Mouse (Mus musculus): ENCODE results near the gene Arg1. TPM values are rescaled to one million over a fixed set of nuclear protein-coding genes. Genes with fewer than 3 reads are reported as not detected.
A peak's percentile ranks its signal among the peaks of the same experiment; 100 is the strongest.

Gene Arg1
- polyA plus RNA-seq, 1 experiment, result 5.7 TPM

DNA sequence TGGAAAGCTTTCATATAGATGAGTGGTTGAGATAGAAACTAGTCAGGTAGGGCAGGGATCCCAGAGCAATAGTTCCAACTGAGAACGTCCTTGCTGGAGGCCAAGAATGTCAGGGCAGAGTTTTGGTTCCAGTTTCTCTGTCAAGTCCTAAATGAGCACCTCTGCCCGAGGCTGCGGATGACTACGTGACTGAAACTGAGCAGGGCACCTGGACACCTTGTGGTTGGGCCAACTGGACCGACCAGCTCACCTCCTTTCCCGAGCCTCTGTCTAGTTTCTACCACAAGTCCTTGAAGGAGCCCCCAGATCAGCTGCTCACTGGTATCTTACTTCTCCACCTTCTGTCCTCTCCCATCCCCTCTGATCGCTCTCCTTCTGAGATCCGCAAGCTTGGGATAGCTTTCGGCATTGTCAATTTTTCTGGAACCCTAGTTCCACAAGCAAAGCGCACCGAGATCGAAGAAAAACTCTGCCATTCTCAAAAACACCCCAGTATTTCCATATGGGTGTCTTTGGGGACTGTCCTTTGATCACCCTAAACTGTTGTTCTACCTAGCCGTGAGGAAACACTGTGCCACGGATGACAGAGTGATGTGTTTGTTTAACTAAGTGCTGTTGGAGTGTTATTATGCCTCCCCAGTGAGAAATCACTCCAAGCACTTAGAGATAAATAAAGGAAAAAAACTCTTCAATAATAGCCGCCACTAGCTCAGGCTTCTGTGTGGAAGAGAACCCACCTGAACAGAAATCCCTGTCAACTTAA, 31.2 kb upstream of the Arg1 start:
- H3K4me3 ChIP-seq (replicated peaks; ENCODE audit: extremely low read depth, low read depth, low read length), result no peak overlapping the region
- TF ChIP-seq CTCF (IDR thresholded peaks at IDR 0.05; ENCODE audit: insufficient read depth, low read length) (no peak), POLR2A (IDR thresholded peaks at IDR 0.05; ENCODE audit: borderline replicate concordance, extremely low read depth, low read depth, low read length) (no peak)
- H3K4me1 ChIP-seq (ENCODE audit: control insufficient read depth, insufficient read depth, low read length), result peaks cover 12% of the 10 kb centered on the region
- no peak for DNase-seq
- WGBS, result 34% methylated on average over 15 of the region's 15 CpGs

- Histone ChIP-seq H3K4me1 (ENCODE audit: control insufficient read depth, insufficient read depth, low read length) (peaks cover 6% of the 10 kb centered on the region), H3K4me3 (replicated peaks; ENCODE audit: extremely low read depth, low read depth, low read length) (no peak overlapping the region)
- WGBS, result 56% methylated on average over 6 of the region's 6 CpGs
- TF ChIP-seq POLR2A (IDR thresholded peaks at IDR 0.05; ENCODE audit: borderline replicate concordance, extremely low read depth, low read depth, low read length) (no peak), CTCF (IDR thresholded peaks at IDR 0.05; ENCODE audit: insufficient read depth, low read length) (no peak)
- DNase-seq, result no peak
These were observed 26.6 kb upstream of the Arg1 start for GRCm38 (mm10) chr10:24953876-24954275.

- DNase-seq, result no peak
These were observed 25.3 kb upstream of the Arg1 start for GRCm38 (mm10) chr10:24952549-24952948.

DNA sequence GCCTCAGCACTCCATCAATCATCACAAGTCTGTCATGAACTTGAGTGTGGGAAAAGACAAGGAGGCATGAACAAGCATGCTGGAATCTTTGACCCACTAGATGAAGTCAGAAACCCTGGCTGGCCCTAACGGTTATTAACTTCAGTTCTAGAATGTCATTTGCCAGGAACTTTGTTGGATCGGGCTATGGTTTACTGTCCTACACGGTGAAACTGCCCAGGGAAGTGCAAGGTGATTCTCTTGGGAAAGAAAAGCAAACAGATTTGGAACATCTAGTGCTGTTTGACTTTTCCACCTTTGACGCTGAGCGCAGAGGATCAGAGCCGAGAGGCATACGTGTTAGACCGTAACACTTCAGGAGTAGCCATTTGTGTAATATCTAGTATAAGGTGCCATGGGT, 24.3 kb upstream of the Arg1 start:
- TF ChIP-seq POLR2A (IDR thresholded peaks at IDR 0.05; ENCODE audit: borderline replicate concordance, extremely low read depth, low read depth, low read length), result no peak
- no peak for TF ChIP-seq CTCF (IDR thresholded peaks at IDR 0.05; ENCODE audit: insufficient read depth, low read length)
- Histone ChIP-seq H3K4me3 (replicated peaks; ENCODE audit: extremely low read depth, low read depth, low read length) (no peak overlapping the region), H3K4me1 (ENCODE audit: control insufficient read depth, insufficient read depth, low read length) (no peaks in the 10 kb centered on the region; the same call in 1 of the 2 replicates)
- DNase-seq, result no peak
- WGBS, result 67% methylated on average over 8 of the region's 8 CpGs

More at GRCm38 (mm10) chr10:24952549-24952948, 25.3 kb upstream of the Arg1 start:
- H3K4me1 ChIP-seq (ENCODE audit: control insufficient read depth, insufficient read depth, low read length), result no peaks in the 10 kb centered on the region; the same call in 1 of the 2 replicates
- no peak for TF ChIP-seq CTCF (IDR thresholded peaks at IDR 0.05; ENCODE audit: insufficient read depth, low read length)
- WGBS, result 49% methylated on average over 7 of the region's 7 CpGs
- H3K4me3 ChIP-seq (replicated peaks; ENCODE audit: extremely low read depth, low read depth, low read length), result no peak overlapping the region

- H3K4me1 ChIP-seq (ENCODE audit: control insufficient read depth, insufficient read depth, low read length), result no peaks in the 10 kb centered on the region; the same call in 1 of the 2 replicates
- 63% methylated on average over 4 of the region's 4 CpGs for WGBS
- TF ChIP-seq CTCF (IDR thresholded peaks at IDR 0.05; ENCODE audit: insufficient read depth, low read length), result no peak
- no peak for TF ChIP-seq POLR2A (IDR thresholded peaks at IDR 0.05; ENCODE audit: borderline replicate concordance, extremely low read depth, low read depth, low read length)
- H3K4me3 ChIP-seq (replicated peaks; ENCODE audit: extremely low read depth, low read depth, low read length), result no peak overlapping the region
- no peak for DNase-seq
These were observed 22.9 kb upstream of the Arg1 start for GRCm38 (mm10) chr10:24950223-24950622.

DNA sequence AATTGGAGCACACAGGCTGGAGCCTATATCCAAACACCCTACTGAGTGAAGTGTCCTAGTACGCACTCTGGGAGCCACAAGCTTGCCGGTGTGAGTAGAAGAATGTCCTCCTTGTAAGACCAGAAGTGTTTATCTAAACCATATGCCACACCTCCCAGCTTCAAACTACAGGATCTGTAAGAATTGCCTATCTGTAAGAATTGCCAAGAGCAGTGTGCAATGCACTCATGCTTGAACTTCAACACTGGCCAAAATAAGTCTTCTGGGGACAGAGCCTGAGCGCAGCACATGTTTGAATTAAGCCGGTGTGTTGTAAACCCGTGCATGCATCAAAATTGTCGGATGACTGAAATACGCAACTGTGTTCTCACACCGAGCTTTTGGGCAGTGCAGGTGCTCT, 21.0 kb upstream of the Arg1 start:
- TF ChIP-seq CTCF (IDR thresholded peaks at IDR 0.05; ENCODE audit: insufficient read depth, low read length), result no peak
- TF ChIP-seq POLR2A (IDR thresholded peaks at IDR 0.05; ENCODE audit: borderline replicate concordance, extremely low read depth, low read depth, low read length), result no peak
- H3K4me1 ChIP-seq (ENCODE audit: control insufficient read depth, insufficient read depth, low read length), result no peaks in the 10 kb centered on the region; the same call in 1 of the 2 replicates
- H3K4me3 ChIP-seq (replicated peaks; ENCODE audit: extremely low read depth, low read depth, low read length), result no peak overlapping the region
- peak; percentile 35 for DNase-seq
- 51% methylated on average over 8 of the region's 8 CpGs for WGBS

- Histone ChIP-seq H3K4me3 (replicated peaks; ENCODE audit: extremely low read depth, low read depth, low read length) (no peak overlapping the region), H3K4me1 (ENCODE audit: control insufficient read depth, insufficient read depth, low read length) (no peaks in the 10 kb centered on the region; the same call in 1 of the 2 replicates)
- TF ChIP-seq CTCF (IDR thresholded peaks at IDR 0.05; ENCODE audit: insufficient read depth, low read length), result no peak
- TF ChIP-seq POLR2A (IDR thresholded peaks at IDR 0.05; ENCODE audit: borderline replicate concordance, extremely low read depth, low read depth, low read length), result no peak
- DNase-seq, result no peak
- WGBS, result 63% methylated on average over 3 of the region's 3 CpGs
These were observed 20.6 kb upstream of the Arg1 start for GRCm38 (mm10) chr10:24947871-24948270.

DNA sequence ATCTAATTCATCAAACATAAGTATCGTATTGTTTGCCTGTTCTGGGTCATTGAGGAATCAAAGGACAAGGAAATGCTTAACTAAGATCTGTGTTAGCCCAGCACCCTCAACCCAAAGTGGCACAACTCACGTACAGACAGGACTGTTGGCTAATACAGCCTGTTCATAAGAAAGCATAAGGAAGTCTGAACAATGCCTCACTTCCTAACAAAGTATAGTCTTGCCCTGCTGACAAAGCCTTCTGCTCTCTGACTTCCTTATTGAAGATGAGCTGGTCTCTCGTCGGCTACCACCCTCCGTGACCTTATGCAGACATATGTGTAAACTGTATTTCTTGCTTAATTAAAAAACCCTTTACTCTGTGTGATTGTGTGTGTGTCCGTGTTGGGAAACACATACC, 2.9 kb upstream of the Arg1 start:
- peaks cover 14% of the 10 kb centered on the region for H3K4me1 ChIP-seq (ENCODE audit: control insufficient read depth, insufficient read depth, low read length)
- DNase-seq, result no peak
- 35% methylated on average over 6 of the region's 6 CpGs for WGBS
- H3K4me3 ChIP-seq (replicated peaks; ENCODE audit: extremely low read depth, low read depth, low read length), result no peak overlapping the region
- TF ChIP-seq POLR2A (IDR thresholded peaks at IDR 0.05; ENCODE audit: borderline replicate concordance, extremely low read depth, low read depth, low read length) (no peak), CTCF (IDR thresholded peaks at IDR 0.05; ENCODE audit: insufficient read depth, low read length) (no peak)

DNA sequence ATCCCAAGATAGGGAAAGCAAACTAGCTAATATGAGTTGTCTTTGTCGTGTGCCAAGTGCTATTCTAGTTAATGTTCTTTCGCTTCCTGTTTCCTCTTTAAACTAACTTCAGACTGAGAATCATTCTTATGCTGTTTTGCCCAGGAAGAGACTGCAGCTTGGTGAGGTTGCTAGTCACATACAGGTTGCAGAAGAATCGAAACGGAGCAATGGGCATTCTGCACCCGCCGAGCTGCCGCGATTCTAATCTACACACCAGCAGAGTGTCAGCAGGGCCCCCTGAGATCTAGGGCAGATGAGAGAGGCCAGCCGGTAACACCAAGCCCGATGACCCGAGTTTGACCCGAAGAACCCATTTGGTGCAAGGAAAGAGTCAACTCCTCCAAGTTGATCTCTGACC, 788 bp upstream of the Arg1 start:
- TF ChIP-seq POLR2A (IDR thresholded peaks at IDR 0.05; ENCODE audit: borderline replicate concordance, extremely low read depth, low read depth, low read length) (no peak), CTCF (IDR thresholded peaks at IDR 0.05; ENCODE audit: insufficient read depth, low read length) (no peak)
- H3K4me1 ChIP-seq (ENCODE audit: control insufficient read depth, insufficient read depth, low read length), result peaks cover 14% of the 10 kb centered on the region
- H3K4me3 ChIP-seq (replicated peaks; ENCODE audit: extremely low read depth, low read depth, low read length), result peak overlapping the region; percentile 21
- WGBS, result 5% methylated on average over 12 of the region's 12 CpGs
- DNase-seq, result no peak

- TF ChIP-seq POLR2A (IDR thresholded peaks at IDR 0.05; ENCODE audit: borderline replicate concordance, extremely low read depth, low read depth, low read length) (no peak), CTCF (IDR thresholded peaks at IDR 0.05; ENCODE audit: insufficient read depth, low read length) (no peak)
- Histone ChIP-seq H3K4me3 (replicated peaks; ENCODE audit: extremely low read depth, low read depth, low read length) (no peak overlapping the region), H3K4me1 (ENCODE audit: control insufficient read depth, insufficient read depth, low read length) (peaks cover 14% of the 10 kb centered on the region)
- DNase-seq, result no peak
- 64% methylated on average over 10 of the region's 10 CpGs for WGBS
These were observed 904 bp downstream of the Arg1 start for GRCm38 (mm10) chr10:24926380-24926779.

Measured in lung, adult 2 months (tissue).